Mouse (Mus musculus) CH12.LX (cell line): ENCODE data around the gene Chpt1. TPM values are rescaled to one million over a fixed set of nuclear protein-coding genes. Genes with fewer than 3 reads are reported as not detected.

Experiments
- DNase-seq: peaks from one replicate; pipeline ENCODE4 v3.0.0-alpha.2; 2013; ENCODE audit errors: extremely low read depth
- H3K27ac ChIP-seq: 2 replicates; pipeline ENCODE4 v1.5.1; 2012; ENCODE audit warnings: low read depth, mild to moderate bottlenecking, control low read depth, moderate library complexity; ENCODE audit not compliant: insufficient read depth
- H3K27me3 ChIP-seq: replicated peaks from 2 replicates; pipeline ENCODE3; 2012; ENCODE audit warnings: inconsistent platforms
- H3K36me3 ChIP-seq, 2 experiments: replicated peaks in 1 of 2; 2 replicates each; pipeline versions ENCODE3 to v1.6.1; 2012; ENCODE audit warnings: inconsistent platforms in 1 of 2, low read length in 1 of 2, mild to moderate bottlenecking in 1 of 2, mixed read lengths in 1 of 2, moderate library complexity in 1 of 2; ENCODE audit not compliant: control insufficient read depth in 1 of 2, insufficient read depth in 1 of 2
- H3K4me1 ChIP-seq, 2 experiments: 2 replicates each; pipeline ENCODE4 v1.6.1; 2012; ENCODE audit warnings: inconsistent platforms in 1 of 2, moderate library complexity in 1 of 2; ENCODE audit not compliant: insufficient read depth in 2 of 2, control insufficient read depth in 1 of 2
- H3K4me2 ChIP-seq: 2 replicates; pipeline ENCODE4 v1.6.1; 2012; ENCODE audit warnings: low read depth, mild to moderate bottlenecking, control low read depth; ENCODE audit not compliant: poor library complexity, insufficient read depth, severe bottlenecking
- H3K4me3 ChIP-seq, 3 experiments: fragments of 150-350 bp in 1 of 3; sonication (generic) in 1 of 3; replicated peaks in 1 of 3; 2 replicates each; pipeline versions ENCODE3 to v1.5.1; 2011 to 2012; ENCODE audit warnings: low read depth in 2 of 3, low read length in 2 of 3, mild to moderate bottlenecking in 2 of 3, moderate library complexity in 2 of 3, control low read depth in 1 of 3, improper control_type of control experiment in 1 of 3, inconsistent platforms in 1 of 3, mixed read lengths in 1 of 3; ENCODE audit not compliant: poor library complexity in 1 of 3
- H3K79me2 ChIP-seq: replicated peaks from 2 replicates; pipeline ENCODE4 v1.6.1; 2012; ENCODE audit warnings: mild to moderate bottlenecking, moderate library complexity; ENCODE audit not compliant: control insufficient read depth, poor library complexity, insufficient read depth, severe bottlenecking; ENCODE audit errors: extremely low read depth
- H3K9ac ChIP-seq: 2 replicates; pipeline ENCODE4 v1.6.1; 2012; ENCODE audit warnings: low read depth, mild to moderate bottlenecking, control low read depth, moderate library complexity; ENCODE audit not compliant: insufficient read depth
- H3K9me3 ChIP-seq: replicated peaks from 2 replicates; pipeline ENCODE3; 2012; ENCODE audit warnings: low read length, inconsistent platforms, mixed read lengths
- CHD1 ChIP-seq: IDR thresholded peaks from 2 replicates; pipeline ENCODE4 v1.6.1; 2012; ENCODE audit warnings: low read depth, low read length, improper control_type of control experiment, inconsistent platforms
- CTCF ChIP-seq, 2 experiments: IDR thresholded peaks in 1 of 2; conservative IDR thresholded peaks in 1 of 2; 2 replicates each; pipeline ENCODE4 v1.5.1; 2011 to 2012; ENCODE audit warnings: low read depth in 2 of 2, low read length in 2 of 2, improper control_type of control experiment in 1 of 2, inconsistent platforms in 1 of 2, mild to moderate bottlenecking in 1 of 2, moderate library complexity in 1 of 2
- ETS1 ChIP-seq: conservative IDR thresholded peaks from 2 replicates; pipeline ENCODE4 v1.6.1; 2012; ENCODE audit warnings: low read depth, mild to moderate bottlenecking, inconsistent platforms, low read length, improper control_type of control experiment, moderate library complexity
- HCFC1 ChIP-seq: IDR thresholded peaks from 2 replicates; pipeline ENCODE4 v1.6.1; 2012; ENCODE audit warnings: low read depth, mild to moderate bottlenecking, inconsistent platforms, low read length, improper control_type of control experiment
- JUN ChIP-seq: IDR thresholded peaks from 2 replicates; pipeline ENCODE4 v1.6.1; 2011; ENCODE audit warnings: low read depth, mild to moderate bottlenecking, low read length, improper control_type of control experiment, moderate library complexity; ENCODE audit not compliant: insufficient read depth
- JUND ChIP-seq: conservative IDR thresholded peaks from 2 replicates; pipeline ENCODE4 v1.6.1; 2011; ENCODE audit warnings: low read depth, low read length, improper control_type of control experiment
- MEF2A ChIP-seq: IDR thresholded peaks from 2 replicates; pipeline ENCODE4 v1.6.1; 2014; ENCODE audit warnings: low read depth, mild to moderate bottlenecking, inconsistent platforms, low read length, improper control_type of control experiment, borderline replicate concordance
- MXI1 ChIP-seq: IDR thresholded peaks from 2 replicates; pipeline ENCODE4 v1.6.1; 2011; ENCODE audit warnings: mild to moderate bottlenecking, low read depth, low read length, improper control_type of control experiment
- NELFE ChIP-seq: IDR thresholded peaks from 2 replicates; pipeline ENCODE4 v1.6.1; 2011; ENCODE audit warnings: low read depth, low read length, improper control_type of control experiment
- PAX5 ChIP-seq: IDR thresholded peaks from 2 replicates; pipeline ENCODE4 v1.6.1; 2012; ENCODE audit warnings: low read length, inconsistent platforms, mixed read lengths
- POLR2A ChIP-seq: IDR thresholded peaks from 2 replicates; pipeline ENCODE4 v1.6.1; 2011; ENCODE audit warnings: low read depth, mild to moderate bottlenecking, improper control_type of control experiment, low read length
- RAD21 ChIP-seq: IDR thresholded peaks from 2 replicates; pipeline ENCODE4 v1.6.1; 2011; ENCODE audit warnings: low read depth, mild to moderate bottlenecking, low read length, improper control_type of control experiment, moderate library complexity
- SMC3 ChIP-seq: IDR thresholded peaks from 2 replicates; pipeline ENCODE4 v1.6.1; 2011; ENCODE audit warnings: low read depth, low read length, improper control_type of control experiment
- UBTF ChIP-seq: IDR thresholded peaks from 2 replicates; pipeline ENCODE4 v1.6.1; 2012; ENCODE audit warnings: low read depth, mild to moderate bottlenecking, inconsistent platforms, low read length, improper control_type of control experiment, moderate library complexity
- dilution Hi-C: fragments of 300-500 bp; cut with MboI; formaldehyde crosslinking; loops from 2 replicates; pipeline ENCODE4 v1.14.3; 2020; ENCODE audit warnings: low sequenced_read_pairs; ENCODE audit not compliant: extremely low pct_unique_long_range_greater_than_20kb, extremely low pct_ligation_motif_present
- in situ Hi-C: fragments of 300-500 bp; cut with MboI; formaldehyde crosslinking; loops from 3 replicates; pipeline ENCODE4 v1.14.3; 2019; ENCODE audit warnings: low sequenced_read_pairs, low pct_ligation_motif_present, low pct_unique_long_range_greater_than_20kb, mixed read lengths
- polyA plus RNA-seq: library from polyadenylated mRNA; unstranded; fragments of >175 nt; gene quantifications from 2 replicates; pipeline ENCODE4 v1.2.1, GENCODE M21; 2012; ENCODE audit warnings: low read depth; ENCODE audit not compliant: insufficient read length
- total RNA-seq, 2 experiments: library from RNA; depleted of rRNA; stranded (reverse); fragments of 300-350 nt in 1 of 2; fragments of >200 nt in 1 of 2; gene quantifications; 2 replicates each; pipeline ENCODE4 v1.2.3; 2012 to 2014

Gene Chpt1
- 8.0 and 8.1 TPM in 2 replicates for total RNA-seq (2012; rRNA removed)
- 8.1 and 10.0 TPM in 2 replicates for total RNA-seq (2014; rRNA removed)
- polyA plus RNA-seq, result 8.7 and 10.1 TPM in 2 replicates

- no peaks in the 10 kb centered on the region for H3K9me3 ChIP-seq
- peak within 1 kb of the TSS; percentile 70 for H3K9ac ChIP-seq
- dilution Hi-C loops (no loop called here), in situ Hi-C loops (no loop called here)
- peak; percentile 68 for TF ChIP-seq POLR2A
- TF ChIP-seq ETS1, result no peak
- no peak for TF ChIP-seq CHD1
- no peak for TF ChIP-seq MXI1
- no peak for TF ChIP-seq PAX5
- TF ChIP-seq NELFE, result 0 out of 2 replicates have a peak, but pooled peaks have one; percentile 44
- peak; percentile 61; the same call in 1 of the 2 replicates for TF ChIP-seq UBTF
- TF ChIP-seq JUN, result no peak
- no peaks in the 10 kb centered on the region for H3K79me2 ChIP-seq
- H3K4me2 ChIP-seq, result peak within 1 kb of the TSS; percentile 93
- peaks cover 5% of the 10 kb centered on the region for H3K27me3 ChIP-seq
- H3K4me1 ChIP-seq, result peaks cover 0 to 24% of the 10 kb centered on the region in 2 experiments; a peak in 2 of 4 replicates
- peak; percentile 71 for DNase-seq
- H3K36me3 ChIP-seq, result no peaks in the 10 kb centered on the region
- no peak within 1 kb of the TSS for H3K27ac ChIP-seq
- H3K4me3 ChIP-seq, result peak within 1 kb of the TSS; percentile 59 to 97 (median 74)
Observed at GRCm38 (mm10) chr10:88503421-88504314, at the start of gene Chpt1. Chpt1 (minus strand) TSS chr10:88504073.

- in situ Hi-C loops, result no loop called here
- Histone ChIP-seq H3K27me3 (no peaks in the 10 kb centered on the region), H3K79me2 (no peaks in the 10 kb centered on the region), H3K9me3 (no peaks in the 10 kb centered on the region), H3K4me3 (no peak overlapping the region), H3K4me1 (no peaks in the 10 kb centered on the region)
- TF ChIP-seq SMC3 (peak; percentile 60), RAD21 (peak; percentile 51), JUND (no peak), HCFC1 (no peak), CHD1 (no peak), MEF2A (no peak), CTCF (conservative IDR thresholded peaks at IDR 0.05 in 1 of 2, IDR thresholded peaks at IDR 0.05 in 1 of 2; ENCODE audit: low read depth in 2 of 2, low read length in 2 of 2) (peak in 1 of 2 experiments; percentile 64; a peak in 2 of 4 replicates)
- TF ChIP-seq, all 38 proteins: peak for 3
- H3K27ac ChIP-seq, result no peak overlapping the region
- dilution Hi-C loops, result no loop called here
- DNase-seq, result peak; percentile 2
- no peaks in the 10 kb centered on the region for H3K36me3 ChIP-seq
- H3K9ac ChIP-seq, result no peak overlapping the region
- no peak overlapping the region for H3K4me2 ChIP-seq
Observed at GRCm38 (mm10) chr10:88552738-88553137, 48.9 kb upstream of the Chpt1 start.
